Mouse (Mus musculus) inflammation-experienced regulatory T-cells (primary cell): ENCODE results near the gene Srsf6. TPM values are rescaled to one million over a fixed set of nuclear protein-coding genes. Genes with fewer than 3 reads are reported as not detected.

Source experiments
- polyA plus RNA-seq, 2 experiments: library from polyadenylated mRNA; unstranded; fragments of 100-300 nt; shearing (Covaris generic); gene quantifications; one replicate each; pipeline ENCODE4 v1.2.1; 2017

Srsf6 gene
- polyA plus RNA-seq, result 100 to 1,000 TPM; 113 to 132 TPM

GRCm38 (mm10) chr2:162931123-162931673, at the start of gene Srsf6:
TSS of gene Srsf6 (plus strand) at chr2:162931528.

GRCm38 (mm10) chr2:162943148-162943846, 12.0 kb downstream of the Srsf6 start, which contains the start of gene L3mbtl1:
TSS of gene L3mbtl1 (plus strand) at chr2:162943472.

Other genes with a start within 250 kb of the Srsf6 start
- 1 to 10 TPM in 1 of 2 experiments, not detected in 1; 2.2 TPM for gene L3mbtl1, start 11.9 kb downstream of the Srsf6 start, polyA plus RNA-seq
- gene Sgk2, start 55.8 kb downstream of the Srsf6 start, polyA plus RNA-seq, result 1 to 10 TPM in 1 of 2 experiments, not detected in 1; 1.1 TPM
- 10 to 100 TPM; 49.3 to 54.5 TPM for gene Ift52, start 85.8 kb downstream of the Srsf6 start, polyA plus RNA-seq
- gene Mybl2, start 123.2 kb downstream of the Srsf6 start, polyA plus RNA-seq, result 1 to 10 TPM; 3.2 to 6.0 TPM
- not detected for gene Gtsf1l, start 156.3 kb downstream of the Srsf6 start, polyA plus RNA-seq